Mouse (Mus musculus) forebrain, embryonic 14.5 days (tissue): ENCODE measurements around the gene Clhc1. TPM values are rescaled to one million over a fixed set of nuclear protein-coding genes. Genes with fewer than 3 reads are reported as not detected.

Source experiments
- ATAC-seq: fragments of 200-750 bp; cut with Nextera tagmentation; 2 replicates; pipeline ENCODE4 v1.8.0; 2017; ENCODE audit warnings: mild to moderate bottlenecking, moderate library complexity
- DNase-seq: peaks from one replicate; pipeline ENCODE4 v3.0.0-alpha.2; 2015; ENCODE audit warnings: low spot score
- H3K27ac ChIP-seq: fragments of 300-500 bp; sonication (generic); 2 replicates; pipeline ENCODE4 v1.5.1; 2014; ENCODE audit warnings: low read depth, mild to moderate bottlenecking, control low read depth, low read length, moderate library complexity
- H3K27me3 ChIP-seq: fragments of 300-500 bp; sonication (generic); replicated peaks from 2 replicates; pipeline ENCODE4 v1.6.1; 2014; ENCODE audit warnings: low read length, control low read depth, mixed read lengths; ENCODE audit not compliant: control insufficient read depth, insufficient read depth
- H3K36me3 ChIP-seq: fragments of 300-500 bp; sonication (generic); 2 replicates; pipeline ENCODE4 v1.6.1; 2014; ENCODE audit warnings: low read length, control low read depth; ENCODE audit not compliant: control insufficient read depth, insufficient read depth
- H3K4me1 ChIP-seq: fragments of 300-500 bp; sonication (generic); 2 replicates; pipeline ENCODE4 v1.6.1; 2014; ENCODE audit warnings: antibody characterized with exemption, low read length, control low read depth; ENCODE audit not compliant: control insufficient read depth, insufficient read depth
- H3K4me2 ChIP-seq: fragments of 300-500 bp; sonication (generic); 2 replicates; pipeline ENCODE4 v1.6.1; 2014; ENCODE audit warnings: mild to moderate bottlenecking, control low read depth, low read length
- H3K4me3 ChIP-seq: fragments of 300-500 bp; sonication (generic); 2 replicates; pipeline ENCODE4 v1.5.1; 2014; ENCODE audit warnings: low read depth, low read length, control low read depth
- H3K9ac ChIP-seq: fragments of 300-500 bp; sonication (generic); 2 replicates; pipeline ENCODE4 v1.6.1; 2014; ENCODE audit warnings: mild to moderate bottlenecking, low read length, control low read depth, moderate library complexity
- H3K9me3 ChIP-seq: fragments of 300-500 bp; sonication (generic); replicated peaks from 2 replicates; pipeline ENCODE4 v1.6.1; 2016; ENCODE audit warnings: low read length, control low read depth, mixed read lengths; ENCODE audit not compliant: control insufficient read depth
- WGBS: fragments of 180-500 bp; shearing (Covaris S2); extraction: QIAGEN DNeasy Blood & Tissue Kit; methylation state at CpG from one replicate; pipeline ENCODE4 v1.1.7; 2014; 5-methylcytosine and 5-hydroxymethylcytosine counted together
- polyA plus RNA-seq: library from polyadenylated mRNA; unstranded; fragments of >200 nt; fragmentation: Nextera tagmentation; extraction: Ambion mirVana; gene quantifications from 2 replicates; pipeline ENCODE4 v1.2.1, GENCODE M21; 2014

Clhc1 gene
- polyA plus RNA-seq, 1 experiment from 2014 or later: 0.10 TPM

DNA sequence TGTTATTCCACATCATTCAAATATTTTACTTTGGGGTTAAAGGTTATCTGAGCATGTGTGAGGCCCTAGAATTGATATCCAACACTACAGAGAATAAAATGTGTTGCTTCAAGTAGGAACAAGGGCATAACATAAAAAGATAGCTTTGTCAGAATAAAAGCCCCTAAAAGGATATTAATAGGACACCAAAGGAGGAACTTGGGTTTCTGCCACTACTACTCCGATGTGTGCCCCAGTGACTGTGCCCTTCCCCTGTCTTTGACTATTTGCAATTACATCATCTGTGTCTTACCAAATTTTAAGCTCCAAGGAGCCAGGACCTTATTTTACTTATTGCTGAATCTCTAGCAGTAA, 1.7 kb downstream of the Clhc1 start:
- ATAC-seq (no peak), DNase-seq (no peak)
- 94% methylated on average over 1 of the region's 1 CpGs for WGBS
- Histone ChIP-seq H3K4me3 (no peak overlapping the region), H3K27ac (no peak overlapping the region), H3K4me1 (peaks cover 5% of the 10 kb centered on the region), H3K9ac (no peak overlapping the region), H3K4me2 (no peak overlapping the region), H3K36me3 (peaks cover 22% of the 10 kb centered on the region), H3K27me3 (no peaks in the 10 kb centered on the region), H3K9me3 (no peaks in the 10 kb centered on the region)

DNA sequence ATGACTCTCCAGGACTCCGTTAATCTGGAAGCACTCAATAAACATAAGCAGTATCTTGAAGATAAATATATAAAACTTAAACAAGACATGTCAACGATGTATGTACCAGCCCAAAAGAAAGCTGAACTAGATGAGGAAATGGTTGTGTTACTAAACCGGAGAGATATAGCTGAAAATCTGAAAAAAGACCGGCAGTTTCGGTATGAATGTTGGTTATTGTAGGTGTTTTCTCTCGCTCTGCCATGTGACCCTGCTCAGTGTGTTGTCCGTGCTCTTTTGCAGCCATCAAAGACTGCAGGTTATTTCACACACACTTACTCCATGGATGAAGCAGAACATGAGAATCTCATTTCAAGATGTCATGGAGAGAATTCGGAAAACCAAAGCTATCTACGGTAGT, 12.7 kb downstream of the Clhc1 start:
- Histone ChIP-seq H3K27me3 (no peaks in the 10 kb centered on the region), H3K9me3 (no peaks in the 10 kb centered on the region), H3K27ac (no peak overlapping the region), H3K4me1 (no peaks in the 10 kb centered on the region), H3K4me2 (no peak overlapping the region), H3K4me3 (no peak overlapping the region), H3K36me3 (no peaks in the 10 kb centered on the region), H3K9ac (no peak overlapping the region)
- ATAC-seq (no peak), DNase-seq (no peak)
- 91% methylated on average over 9 of the region's 9 CpGs for WGBS

GRCm38 (mm10) chr11:29560990-29561389, 13.2 kb downstream of the Clhc1 start:
- no peak overlapping the region for H3K4me2 ChIP-seq
- no peak overlapping the region for H3K4me3 ChIP-seq
- 96% methylated on average over 3 of the region's 3 CpGs for WGBS
- H3K27me3 ChIP-seq: no peaks in the 10 kb centered on the region
- no peak for ATAC-seq
- no peak overlapping the region for H3K27ac ChIP-seq
- no peaks in the 10 kb centered on the region for H3K9me3 ChIP-seq
- no peaks in the 10 kb centered on the region for H3K36me3 ChIP-seq
- no peak for DNase-seq
- H3K9ac ChIP-seq: no peak overlapping the region
- H3K4me1 ChIP-seq: no peaks in the 10 kb centered on the region

GRCm38 (mm10) chr11:29563406-29563805, 15.7 kb downstream of the Clhc1 start:
- Histone ChIP-seq H3K4me1 (no peaks in the 10 kb centered on the region), H3K27ac (no peak overlapping the region), H3K36me3 (no peaks in the 10 kb centered on the region), H3K9ac (no peak overlapping the region), H3K9me3 (no peaks in the 10 kb centered on the region), H3K4me3 (no peak overlapping the region), H3K4me2 (no peak overlapping the region), H3K27me3 (no peaks in the 10 kb centered on the region)
- no peak for DNase-seq
- no peak for ATAC-seq
- 97% methylated on average over 2 of the region's 2 CpGs for WGBS

DNA sequence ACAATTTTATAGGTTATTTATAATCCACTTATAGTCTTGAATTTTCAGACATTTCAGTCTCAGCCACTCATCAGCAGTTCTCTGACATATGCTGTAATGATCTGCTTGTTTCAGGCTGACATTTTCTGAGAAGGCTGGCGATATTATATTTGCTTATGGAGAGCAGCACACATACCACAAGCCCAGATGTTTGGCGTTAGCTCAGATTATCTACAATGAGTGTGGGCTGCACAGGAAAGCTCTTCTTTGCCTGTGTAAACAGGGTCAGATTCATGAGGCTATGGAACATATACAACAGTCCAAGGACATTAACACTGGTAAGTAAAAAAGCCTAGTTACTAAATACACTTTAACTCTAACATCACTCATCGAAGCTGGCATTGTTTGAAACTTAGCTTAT, 23.8 kb downstream of the Clhc1 start:
- Histone ChIP-seq H3K36me3 (no peaks in the 10 kb centered on the region), H3K27me3 (no peaks in the 10 kb centered on the region), H3K4me1 (no peaks in the 10 kb centered on the region), H3K4me2 (no peak overlapping the region), H3K27ac (no peak overlapping the region), H3K4me3 (no peak overlapping the region), H3K9ac (no peak overlapping the region), H3K9me3 (no peaks in the 10 kb centered on the region)
- no peak for DNase-seq
- no peak for ATAC-seq
- WGBS: 85% methylated on average over 3 of the region's 3 CpGs

- ATAC-seq (no peak), DNase-seq (no peak)
- Histone ChIP-seq H3K9me3 (no peaks in the 10 kb centered on the region), H3K4me2 (no peak overlapping the region), H3K4me3 (no peak overlapping the region), H3K27ac (no peak overlapping the region), H3K4me1 (no peaks in the 10 kb centered on the region), H3K36me3 (no peaks in the 10 kb centered on the region), H3K27me3 (no peaks in the 10 kb centered on the region), H3K9ac (no peak overlapping the region)
- 75% methylated on average over 2 of the region's 2 CpGs for WGBS
Observed at GRCm38 (mm10) chr11:29572656-29573055, 24.9 kb downstream of the Clhc1 start.

GRCm38 (mm10) chr11:29579610-29580009, 31.9 kb downstream of the Clhc1 start:
- no peak overlapping the region for H3K4me3 ChIP-seq
- no peak for DNase-seq
- H3K9me3 ChIP-seq: no peaks in the 10 kb centered on the region
- no peak overlapping the region for H3K27ac ChIP-seq
- no peak overlapping the region for H3K4me2 ChIP-seq
- ATAC-seq: no peak
- no peaks in the 10 kb centered on the region for H3K36me3 ChIP-seq
- H3K27me3 ChIP-seq: no peaks in the 10 kb centered on the region
- H3K9ac ChIP-seq: no peak overlapping the region
- no peaks in the 10 kb centered on the region for H3K4me1 ChIP-seq

DNA sequence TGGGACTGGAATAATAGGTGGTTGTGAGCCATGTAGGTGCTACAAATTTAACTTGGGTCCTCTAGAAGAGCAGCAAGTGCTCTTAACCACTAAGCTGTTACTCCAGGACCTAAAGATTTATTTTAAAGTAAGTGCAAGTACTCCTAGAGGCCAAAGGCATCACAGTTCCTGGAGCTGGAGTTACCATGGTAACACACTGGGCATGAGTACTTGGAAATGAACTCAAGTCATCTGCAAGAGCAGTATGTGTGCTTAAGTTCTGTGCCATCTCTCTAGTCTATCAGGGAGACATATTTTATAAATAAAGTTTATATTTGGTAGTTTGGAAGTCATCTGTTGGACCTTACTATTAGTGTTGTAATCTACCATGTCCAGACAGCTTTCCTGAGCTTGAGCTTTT, 47.5 kb downstream of the Clhc1 start:
- H3K4me1 ChIP-seq: no peaks in the 10 kb centered on the region
- no peak overlapping the region for H3K4me3 ChIP-seq
- no peaks in the 10 kb centered on the region for H3K9me3 ChIP-seq
- H3K9ac ChIP-seq: no peak overlapping the region
- ATAC-seq (no peak), DNase-seq (peak; percentile 13)
- no peaks in the 10 kb centered on the region for H3K27me3 ChIP-seq
- no peaks in the 10 kb centered on the region for H3K36me3 ChIP-seq
- no peak overlapping the region for H3K4me2 ChIP-seq
- H3K27ac ChIP-seq: no peak overlapping the region

- H3K4me2 ChIP-seq: no peak overlapping the region
- no peaks in the 10 kb centered on the region for H3K27me3 ChIP-seq
- DNase-seq (no peak), ATAC-seq (no peak)
- no peaks in the 10 kb centered on the region for H3K4me1 ChIP-seq
- H3K9me3 ChIP-seq: no peaks in the 10 kb centered on the region
- no peak overlapping the region for H3K27ac ChIP-seq
- no peak overlapping the region for H3K4me3 ChIP-seq
- no peak overlapping the region for H3K9ac ChIP-seq
- H3K36me3 ChIP-seq: no peaks in the 10 kb centered on the region
Observed at GRCm38 (mm10) chr11:29597159-29597558, 49.4 kb downstream of the Clhc1 start.

GRCm38 (mm10) chr11:29599000-29599399, 51.2 kb downstream of the Clhc1 start:
- ATAC-seq (no peak), DNase-seq (no peak)
- H3K27ac ChIP-seq: no peak overlapping the region
- H3K27me3 ChIP-seq: no peaks in the 10 kb centered on the region
- no peak overlapping the region for H3K4me2 ChIP-seq
- no peaks in the 10 kb centered on the region for H3K36me3 ChIP-seq
- no peaks in the 10 kb centered on the region for H3K9me3 ChIP-seq
- no peaks in the 10 kb centered on the region for H3K4me1 ChIP-seq
- H3K4me3 ChIP-seq: no peak overlapping the region
- H3K9ac ChIP-seq: no peak overlapping the region
